Mouse (Mus musculus) heart, adult 2 months (tissue): ENCODE data around the gene Pak4.

Experiments used
- CTCF ChIP-seq: fragments of 200-600 bp; IDR thresholded peaks from 2 replicates; pipeline ENCODE4 v1.8.1; 2022; ENCODE audit warnings: antibody characterized with exemption, mild to moderate bottlenecking, moderate library complexity
- EP300 ChIP-seq: fragments of 200-500 bp; IDR thresholded peaks from 2 replicates; pipeline ENCODE4 v1.6.1; 2011; ENCODE audit warnings: low read depth, low read length, control low read depth; ENCODE audit not compliant: insufficient read depth
- POLR2A ChIP-seq: fragments of 200-500 bp; IDR thresholded peaks from 2 replicates; pipeline ENCODE4 v1.6.1; 2011; ENCODE audit warnings: mild to moderate bottlenecking, low read depth, low read length, control low read depth; ENCODE audit not compliant: insufficient read depth

- TF ChIP-seq POLR2A (no peak), CTCF (no peak), EP300 (no peak)
These were observed 21.2 kb upstream of the Pak4 start for GRCm38 (mm10) chr7:28619098-28619715.
